8 mouse cellular contexts compared by ENCODE assay signal in genomic region chr6:125096597-125097345, GRCm38 (mm10). TPM values are rescaled to one million over a fixed set of nuclear protein-coding genes. Genes with fewer than 3 reads are reported as not detected.
DNase-seq lines count a peak whose midpoint lies in the region; ATAC-seq and TF ChIP-seq lines count a peak whose summit lies in the region.

No protein-coding gene starts in this region.

- TF ChIP-seq EP300 in heart, adult 2 months (IDR thresholded peaks at IDR 0.05; ENCODE audit: insufficient read depth, low read depth, low read length), result no peak

- peak overlapping the region; percentile 94 for H3K4me3 ChIP-seq in cortical plate, adult 2 months (ENCODE audit: insufficient read depth, low read length)
- peak overlapping the region; percentile 91 for H3K4me3 ChIP-seq in heart, adult 2 months
- H3K4me3 ChIP-seq in liver, embryonic 16.5 days (ENCODE audit: low read depth, low read length), result peak overlapping the region; percentile 75
- H3K4me3 ChIP-seq in neural tube, embryonic 12.5 days, result peak overlapping the region; percentile 99

- ATAC-seq in liver, embryonic 16.5 days (ENCODE audit: low read depth), result peak; percentile 39
- ATAC-seq in neural tube, embryonic 12.5 days (ENCODE audit: low FRiP score, low read depth), result peak; percentile 52

- no peaks in the 10 kb centered on the region for H3K9me3 ChIP-seq in liver, embryonic 16.5 days (replicated peaks; ENCODE audit: control insufficient read depth, low read length)
- no peaks in the 10 kb centered on the region for H3K9me3 ChIP-seq in neural tube, embryonic 12.5 days

- intact Hi-C loops in heart, adult 2 months (cut with DNase I), result loop anchor here (2.0 kb wide), 1 partner anchor 68 kb away; no protein-coding TSS in a partner anchor

- H3K79me2 ChIP-seq in heart, adult 2 months (replicated peaks; ENCODE audit: control insufficient read depth, insufficient read depth, low read length), result peaks cover 5% of the 10 kb centered on the region

- H3K9ac ChIP-seq in heart, adult 2 months (ENCODE audit: low read depth, low read length), result peak overlapping the region; percentile 94
- H3K9ac ChIP-seq in liver, embryonic 16.5 days (ENCODE audit: low read depth, low read length), result peak overlapping the region; percentile 81
- peak overlapping the region; percentile 97 for H3K9ac ChIP-seq in neural tube, embryonic 12.5 days

- DNase-seq in 3134 (ENCODE audit: extremely low read depth, insufficient read length, low spot score) (peak; percentile 63), NIH3T3 (ENCODE audit: low read depth) (peak; percentile 64)
- DNase-seq in heart, adult 2 months, result peak; percentile 80 to 82
- DNase-seq in kidney, adult 18-20 months, result peak; percentile 71
- DNase-seq in thymus, adult 18-20 months, result peak; percentile 58 to 69

- 1% methylated on average over 43 of the region's 44 CpGs for whole genome bisulfite sequencing in heart, adult 2 months
- WGBS in liver, embryonic 16.5 days (ENCODE audit: insufficient replicate concordance), result under 1% methylated on average over 43 of the region's 44 CpGs
- under 1% methylated on average over 42 of the region's 44 CpGs for WGBS in neural tube, embryonic 12.5 days

- no peak for TF ChIP-seq POLR2A in cortical plate, adult 2 months (IDR thresholded peaks at IDR 0.05; ENCODE audit: extremely low read depth, insufficient read depth, low read length)
- no peak for TF ChIP-seq POLR2A in heart, adult 2 months (IDR thresholded peaks at IDR 0.05; ENCODE audit: insufficient read depth, low read depth, low read length)

- H3K4me2 ChIP-seq in liver, embryonic 16.5 days (ENCODE audit: low read depth, low read length), result peak overlapping the region; percentile 71
- H3K4me2 ChIP-seq in neural tube, embryonic 12.5 days (replicated peaks), result peak overlapping the region; percentile 65

- peaks cover 19% of the 10 kb centered on the region for H3K4me1 ChIP-seq in cortical plate, adult 2 months (ENCODE audit: control insufficient read depth, insufficient read depth, low read length)
- H3K4me1 ChIP-seq in heart, adult 2 months (ENCODE audit: control insufficient read depth, insufficient read depth, low read length), result peaks cover 18% of the 10 kb centered on the region
- H3K4me1 ChIP-seq in liver, embryonic 16.5 days (ENCODE audit: control insufficient read depth, low read depth, low read length), result peaks cover 39% of the 10 kb centered on the region
- peaks cover 31% of the 10 kb centered on the region for H3K4me1 ChIP-seq in neural tube, embryonic 12.5 days

- H3K36me3 ChIP-seq in heart, adult 2 months (ENCODE audit: control insufficient read depth, insufficient read depth, low read length), result peaks cover 15% of the 10 kb centered on the region
- H3K36me3 ChIP-seq in liver, embryonic 16.5 days (ENCODE audit: control insufficient read depth, insufficient read depth), result peaks cover 24% of the 10 kb centered on the region
- peaks cover 36% of the 10 kb centered on the region for H3K36me3 ChIP-seq in neural tube, embryonic 12.5 days

- peak overlapping the region; percentile 84 for H3K27ac ChIP-seq in cortical plate, adult 2 months (ENCODE audit: insufficient read depth, low read length)
- H3K27ac ChIP-seq in heart, adult 2 months, result peak overlapping the region; percentile 96
- peak overlapping the region; percentile 96 for H3K27ac ChIP-seq in liver, embryonic 16.5 days (ENCODE audit: low read length)
- H3K27ac ChIP-seq in neural tube, embryonic 12.5 days, result peak overlapping the region; percentile 91

- no peaks in the 10 kb centered on the region for H3K27me3 ChIP-seq in heart, adult 2 months (ENCODE audit: control insufficient read depth, insufficient read depth, low read length)
- no peaks in the 10 kb centered on the region for H3K27me3 ChIP-seq in liver, embryonic 16.5 days (ENCODE audit: control insufficient read depth, insufficient read depth, low read depth, low read length)
- no peaks in the 10 kb centered on the region for H3K27me3 ChIP-seq in neural tube, embryonic 12.5 days (replicated peaks)

- no peak for TF ChIP-seq CTCF in cortical plate, adult 2 months (IDR thresholded peaks at IDR 0.05; ENCODE audit: extremely low read depth, insufficient read depth, low read length)
- TF ChIP-seq CTCF in heart, adult 2 months (IDR thresholded peaks at IDR 0.05), result no peak

RNA-seq across cellular contexts. Expression of gene Chd4, which starts 1.0 kb away (rescaled TPM):
- 79.0 and 80.7 TPM in 2 replicates for polyA plus RNA-seq in cortical plate, adult 2 months (2012; rRNA removed)
- 100 to 1,000 TPM in 1 of 2 experiments, 10 to 100 TPM in 1; 97.1 to 113 TPM for total RNA-seq in heart, adult 2 months (2021)
- polyA plus RNA-seq in heart, adult 2 months (2012; rRNA removed), result 28.3 and 31.6 TPM in 2 replicates
- 18.2 and 22.9 TPM in 2 replicates for polyA plus RNA-seq in liver, embryonic 16.5 days (2015; fragmentation: Nextera tagmentation; extraction: Ambion mirVana)
- polyA plus RNA-seq in neural tube, embryonic 12.5 days (2016; fragmentation: Nextera tagmentation; extraction: Ambion mirVana), result 115 and 121 TPM in 2 replicates

RNA-seq across cellular contexts. Expression of gene Lpar5, which starts 29.1 kb away (rescaled TPM):
- 1.0 and 1.3 TPM in 2 replicates for polyA plus RNA-seq in cortical plate, adult 2 months (2012; rRNA removed)
- under 1 TPM in 1 of 2 experiments, not detected in 1; 0.20 TPM for total RNA-seq in heart, adult 2 months (2021)
- polyA plus RNA-seq in heart, adult 2 months (2012; rRNA removed), result 1.2 and 2.3 TPM in 2 replicates
- polyA plus RNA-seq in liver, embryonic 16.5 days (2015; fragmentation: Nextera tagmentation; extraction: Ambion mirVana), result 1.4 and 1.5 TPM in 2 replicates
- polyA plus RNA-seq in neural tube, embryonic 12.5 days (2016; fragmentation: Nextera tagmentation; extraction: Ambion mirVana), result 0.32 and 0.54 TPM in 2 replicates

RNA-seq across cellular contexts. Expression of gene Nop2, which starts 34.9 kb away (rescaled TPM):
- 20.0 and 21.5 TPM in 2 replicates for polyA plus RNA-seq in cortical plate, adult 2 months (2012; rRNA removed)
- 10 to 100 TPM; 18.9 to 20.3 TPM for total RNA-seq in heart, adult 2 months (2021)
- 8.3 and 13.6 TPM in 2 replicates for polyA plus RNA-seq in heart, adult 2 months (2012; rRNA removed)
- 25.2 and 25.3 TPM in 2 replicates for polyA plus RNA-seq in liver, embryonic 16.5 days (2015; fragmentation: Nextera tagmentation; extraction: Ambion mirVana)
- polyA plus RNA-seq in neural tube, embryonic 12.5 days (2016; fragmentation: Nextera tagmentation; extraction: Ambion mirVana), result 53.9 and 56.3 TPM in 2 replicates

RNA-seq across cellular contexts. Expression of gene Acrbp, which starts 47.3 kb away (rescaled TPM):
- polyA plus RNA-seq in cortical plate, adult 2 months (2012; rRNA removed), result 17.3 and 19.4 TPM in 2 replicates
- 1 to 10 TPM; 1.9 to 2.3 TPM for total RNA-seq in heart, adult 2 months (2021)
- 13.6 and 16.3 TPM in 2 replicates for polyA plus RNA-seq in heart, adult 2 months (2012; rRNA removed)
- polyA plus RNA-seq in liver, embryonic 16.5 days (2015; fragmentation: Nextera tagmentation; extraction: Ambion mirVana), result 2.0 and 4.5 TPM in 2 replicates
- polyA plus RNA-seq in neural tube, embryonic 12.5 days (2016; fragmentation: Nextera tagmentation; extraction: Ambion mirVana), result 15.1 and 15.3 TPM in 2 replicates

RNA-seq across cellular contexts. Expression of gene Iffo1, which starts 48.3 kb away (rescaled TPM):
- 96.9 and 97.6 TPM in 2 replicates for polyA plus RNA-seq in cortical plate, adult 2 months (2012; rRNA removed)
- total RNA-seq in heart, adult 2 months (2021), result 1 to 10 TPM; 5.7 to 7.0 TPM
- polyA plus RNA-seq in heart, adult 2 months (2012; rRNA removed), result 19.7 and 21.8 TPM in 2 replicates
- 3.0 and 4.2 TPM in 2 replicates for polyA plus RNA-seq in liver, embryonic 16.5 days (2015; fragmentation: Nextera tagmentation; extraction: Ambion mirVana)
- polyA plus RNA-seq in neural tube, embryonic 12.5 days (2016; fragmentation: Nextera tagmentation; extraction: Ambion mirVana), result 21.9 and 22.6 TPM in 2 replicates

Comparison
In these comparisons a context has a peak if more than half of its experiments do, and no peak if none do; other contexts are left out.
1. Peak in every context shown above with its lines: DNase-seq, ATAC-seq, H3K4me3 ChIP-seq and H3K27ac ChIP-seq.